Mouse (Mus musculus): ENCODE results near the gene Psmd14.

Gene Psmd14

DNA sequence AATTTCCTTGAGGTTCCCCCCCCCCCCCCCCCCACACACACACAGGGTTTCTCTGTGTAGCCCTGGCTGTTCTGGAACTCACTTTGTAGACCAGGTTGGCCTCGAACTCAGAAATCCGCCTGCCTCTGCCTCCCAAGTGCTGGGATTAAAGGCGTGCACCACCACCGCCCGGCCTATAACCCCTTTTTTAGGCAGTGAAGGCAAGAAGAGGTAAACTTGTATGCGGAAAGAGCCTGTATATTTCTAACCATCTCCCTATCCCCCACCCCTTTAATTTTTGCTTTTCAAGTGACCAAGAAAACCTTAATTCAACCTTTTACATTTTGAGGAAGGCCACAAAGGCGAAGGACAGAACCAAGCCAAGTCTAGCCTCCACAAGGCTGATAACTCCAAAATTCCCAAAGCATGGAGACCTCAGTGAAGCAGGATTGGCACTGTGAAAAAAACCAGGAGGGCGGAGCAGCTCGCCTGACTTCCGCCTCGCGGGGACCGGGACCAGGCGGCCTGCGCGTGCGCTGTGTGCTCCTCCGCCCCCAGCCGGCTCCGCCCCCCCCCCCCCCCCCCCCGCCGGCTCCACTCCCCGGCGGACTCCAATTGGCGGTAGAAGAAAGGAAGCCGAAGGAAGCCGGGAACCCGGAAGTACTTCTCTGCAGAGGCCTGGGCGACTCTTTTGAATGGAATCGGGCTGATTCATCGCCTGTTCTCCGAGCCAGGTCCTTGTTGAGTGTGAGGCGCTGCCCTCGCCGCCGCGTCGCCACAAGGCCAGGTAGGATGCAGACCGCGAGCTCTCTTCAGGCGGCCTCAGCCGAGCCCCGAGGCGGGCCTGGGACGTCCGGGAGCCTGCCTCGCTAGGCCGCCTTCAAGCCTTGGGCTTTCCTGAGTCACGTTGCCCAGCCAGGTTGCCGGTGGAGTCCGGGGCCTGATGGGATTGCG, at the start of gene Psmd14:
Gene Psmd14 (plus strand): TSS at position 587 of the 933 bp plus-strand sequence.
- DNase-seq (ENCODE audit: low spot score in 2 of 2), result peak; percentile 76 to 89

DNA sequence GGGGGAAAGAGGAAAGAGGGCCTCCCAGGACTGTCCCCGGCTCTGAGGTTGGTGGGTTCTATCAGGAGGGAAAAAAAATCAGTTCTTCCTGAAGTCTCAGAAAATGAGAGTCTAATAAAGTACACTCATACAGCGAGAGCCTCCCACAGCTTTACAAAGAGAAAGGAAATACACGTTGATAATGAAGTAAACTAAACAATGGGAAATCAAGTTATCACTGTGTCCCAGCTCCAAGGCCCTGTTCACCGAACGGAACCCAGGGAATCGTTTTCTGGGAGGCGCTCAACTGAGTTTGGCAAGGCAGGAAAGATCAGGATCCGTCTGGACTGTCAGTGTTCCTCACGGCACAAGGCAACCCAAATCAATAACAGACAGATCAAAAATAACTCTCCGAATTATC, 48.7 kb upstream of the Psmd14 start:
- DNase-seq (ENCODE audit: low spot score in 2 of 2), result no peak

DNA sequence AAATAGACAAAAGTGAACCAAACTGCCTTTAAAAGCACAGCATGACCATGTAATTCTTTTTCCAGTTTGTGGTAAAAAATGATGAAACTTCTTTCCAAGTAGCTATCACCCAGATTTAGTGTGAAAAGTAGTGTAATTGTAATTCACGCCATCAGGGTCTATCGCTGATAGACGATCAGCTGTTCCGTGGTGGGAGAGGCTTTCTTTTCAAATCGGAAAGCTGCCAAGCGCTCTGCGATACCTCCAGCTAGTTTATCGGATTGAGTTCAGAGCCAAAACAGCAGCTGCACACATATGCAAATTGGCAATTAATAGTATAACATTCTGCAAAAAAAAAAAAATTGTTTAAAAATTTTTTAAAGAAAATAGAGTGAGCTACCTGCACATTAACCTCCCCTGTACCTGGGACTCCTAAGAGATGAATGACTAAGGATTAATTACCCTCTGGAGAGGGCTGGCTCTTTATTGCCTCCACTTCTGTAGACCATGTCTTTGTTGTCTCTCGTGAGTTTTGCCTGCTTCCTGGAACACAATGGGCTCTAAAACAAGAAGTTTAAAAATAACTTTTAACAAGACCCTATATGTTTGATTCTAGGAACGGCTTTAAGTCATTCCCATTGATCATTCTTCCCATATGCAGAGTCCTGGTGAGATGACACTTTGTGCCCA, 47.8 kb upstream of the Psmd14 start:
- DNase-seq (ENCODE audit: low spot score in 2 of 2), result no peak

DNA sequence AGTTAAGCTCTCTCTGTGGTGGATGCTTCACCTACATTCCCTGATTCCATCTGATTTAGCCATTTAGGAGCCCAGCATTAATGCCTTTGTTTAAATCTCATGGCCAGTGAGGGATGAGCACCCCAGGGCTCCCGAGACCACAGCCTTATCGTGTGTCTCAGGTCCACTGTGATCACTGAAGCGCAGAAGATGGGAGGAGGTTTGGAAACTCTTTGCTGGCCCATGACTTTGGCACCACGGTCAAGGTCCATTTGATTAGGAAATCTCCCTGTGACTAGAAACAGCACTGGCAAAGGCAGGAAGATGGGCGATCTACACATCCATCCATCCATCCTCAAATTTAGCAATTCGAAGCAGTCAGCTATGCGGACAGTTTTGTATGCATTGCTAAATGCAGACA, 44.1 kb upstream of the Psmd14 start:
- DNase-seq (ENCODE audit: low spot score in 2 of 2), result no peak

- DNase-seq (ENCODE audit: low spot score in 2 of 2), result peak in 1 of 2 experiments; percentile 74
Measured at GRCm38 (mm10) chr2:61668260-61668659, 43.2 kb upstream of the Psmd14 start.

GRCm38 (mm10) chr2:61674555-61674954, 36.9 kb upstream of the Psmd14 start:
- no peak for DNase-seq (ENCODE audit: low spot score in 2 of 2)

- no peak for DNase-seq (ENCODE audit: low spot score in 2 of 2)
Measured at GRCm38 (mm10) chr2:61681572-61681971, 29.9 kb upstream of the Psmd14 start.

GRCm38 (mm10) chr2:61686533-61686932, 25.0 kb upstream of the Psmd14 start:
- no peak for DNase-seq (ENCODE audit: low spot score in 2 of 2)

- peak in 1 of 2 experiments; percentile 48 for DNase-seq (ENCODE audit: low spot score in 2 of 2)
Measured at GRCm38 (mm10) chr2:61689086-61689485, 22.4 kb upstream of the Psmd14 start.

DNA sequence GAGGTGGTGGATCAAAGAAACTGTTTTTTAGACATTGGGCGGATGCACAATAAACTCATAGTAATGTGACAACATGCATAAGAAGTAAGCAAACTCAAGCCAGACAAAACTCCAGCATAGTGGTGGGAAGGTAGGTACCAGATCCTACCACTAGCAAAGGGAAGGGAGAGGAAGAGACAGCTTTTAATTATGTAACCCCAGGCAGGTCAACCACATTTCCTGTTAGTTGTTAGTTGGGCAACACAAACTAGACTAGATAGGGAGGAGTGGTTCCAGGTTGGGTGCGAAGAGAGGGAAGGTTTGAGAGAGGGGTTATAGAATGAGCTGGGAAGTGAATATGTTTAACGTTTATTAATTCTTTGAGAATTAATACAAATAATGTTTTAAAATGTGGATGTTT, 1.9 kb upstream of the Psmd14 start:
- DNase-seq (ENCODE audit: low spot score in 2 of 2), result no peak

DNA sequence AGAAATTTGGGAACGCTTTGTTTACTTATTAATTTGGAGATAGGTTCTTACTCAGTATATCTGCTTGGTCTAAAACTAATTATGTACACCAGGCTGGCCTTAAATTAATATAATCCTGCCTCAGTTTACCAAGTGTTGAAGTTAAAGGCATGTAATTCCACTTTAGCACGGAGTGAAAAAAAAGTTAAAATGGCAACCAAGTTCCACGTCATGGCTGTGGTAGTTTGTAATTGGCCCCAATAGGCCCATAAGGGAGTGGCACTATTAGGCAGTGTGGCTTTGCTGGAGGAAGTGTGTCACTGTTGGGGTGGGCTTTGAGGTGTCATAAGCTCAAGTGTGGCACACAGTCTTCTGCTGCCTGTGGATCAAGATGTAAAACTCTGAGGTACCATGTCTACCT, 1.0 kb downstream of the Psmd14 start:
- no peak for DNase-seq (ENCODE audit: low spot score in 2 of 2)

- no peak for DNase-seq (ENCODE audit: low spot score in 2 of 2)
Measured at GRCm38 (mm10) chr2:61722401-61722982, 11.0 kb downstream of the Psmd14 start.

GRCm38 (mm10) chr2:61732802-61733486, 21.4 kb downstream of the Psmd14 start:
- no peak for DNase-seq (ENCODE audit: low spot score in 2 of 2)

GRCm38 (mm10) chr2:61734175-61734574, 22.7 kb downstream of the Psmd14 start:
- DNase-seq (ENCODE audit: low spot score in 2 of 2), result no peak

DNA sequence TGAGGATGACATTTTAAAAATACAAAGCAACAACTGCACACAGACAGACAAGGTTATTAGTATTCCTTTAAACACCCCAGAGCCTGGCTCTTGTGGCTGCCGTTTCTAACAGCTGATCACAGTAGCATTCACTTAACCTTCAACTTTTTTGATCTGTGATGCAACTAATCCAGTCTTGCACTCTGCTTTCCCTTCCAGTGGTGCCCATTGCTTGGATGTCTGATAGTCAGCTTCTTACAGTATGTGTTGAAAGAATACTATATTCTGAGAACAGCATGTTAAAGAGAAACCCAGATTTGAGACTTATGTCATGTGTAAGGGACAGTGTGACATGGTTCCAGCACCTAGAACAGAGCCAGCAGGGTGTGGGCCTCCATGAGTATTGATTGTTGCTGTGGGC, 34.6 kb downstream of the Psmd14 start:
- DNase-seq (ENCODE audit: low spot score in 2 of 2), result no peak

GRCm38 (mm10) chr2:61746580-61746979, 35.1 kb downstream of the Psmd14 start:
- no peak for DNase-seq (ENCODE audit: low spot score in 2 of 2)

DNA sequence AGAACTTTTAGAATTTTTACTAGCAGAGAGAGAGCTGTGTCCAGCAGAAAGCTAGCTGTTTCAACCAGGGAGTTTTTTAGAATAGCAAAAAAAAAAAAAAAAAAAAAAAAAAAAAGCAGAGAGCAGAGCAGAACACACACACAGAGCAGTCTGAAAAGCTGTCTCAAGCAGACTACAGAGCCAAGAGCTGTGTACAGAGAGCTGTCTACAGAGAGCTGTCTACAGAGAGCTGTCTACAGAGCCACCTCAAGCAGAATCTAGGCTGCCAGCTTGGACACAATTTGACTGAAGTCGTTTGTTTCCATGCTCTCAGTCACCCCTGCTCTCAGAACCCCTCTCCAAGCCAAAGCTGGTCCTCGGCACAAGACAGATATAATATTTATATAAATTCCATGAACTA, 35.9 kb downstream of the Psmd14 start:
- no peak for DNase-seq (ENCODE audit: low spot score in 2 of 2)

DNA sequence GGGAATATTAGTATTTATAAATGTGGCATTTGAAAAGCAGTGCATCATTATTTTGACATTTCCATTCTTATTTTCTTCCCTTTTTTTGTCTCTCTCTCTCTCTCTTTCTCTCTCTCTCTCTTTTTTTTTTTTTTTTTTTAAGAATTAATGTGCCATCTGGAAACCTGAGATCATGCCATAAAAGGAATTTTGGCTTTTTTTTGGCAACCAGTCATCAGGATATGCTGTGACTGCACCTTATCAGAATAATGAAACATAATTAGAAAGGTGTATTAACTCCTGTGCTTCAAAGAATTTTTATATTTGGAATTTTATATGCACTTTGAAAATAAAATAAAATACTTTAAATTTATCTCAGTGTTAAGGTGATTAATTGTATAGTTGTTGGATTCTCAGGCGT, 39.2 kb downstream of the Psmd14 start:
- DNase-seq (ENCODE audit: low spot score in 2 of 2), result no peak

DNA sequence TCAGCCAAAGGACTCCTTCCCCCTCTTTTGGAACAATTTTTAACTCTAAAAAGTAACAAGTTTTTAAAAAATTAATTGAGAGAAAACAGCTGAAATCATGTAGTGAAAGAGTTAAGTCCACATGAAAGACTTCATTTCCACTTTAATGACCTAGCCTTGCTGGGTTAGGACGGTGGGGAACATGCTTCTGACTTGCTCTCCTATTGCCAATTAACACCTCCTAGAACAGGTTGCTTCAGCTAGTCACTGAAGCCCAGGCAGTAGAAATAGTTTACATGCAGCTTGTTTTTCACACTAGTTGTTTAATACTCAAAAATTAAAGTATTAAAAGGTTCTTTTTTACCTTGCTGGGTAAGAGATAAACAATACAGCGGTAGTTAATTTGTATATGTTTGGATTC, 39.8 kb downstream of the Psmd14 start:
- no peak for DNase-seq (ENCODE audit: low spot score in 2 of 2)

DNA sequence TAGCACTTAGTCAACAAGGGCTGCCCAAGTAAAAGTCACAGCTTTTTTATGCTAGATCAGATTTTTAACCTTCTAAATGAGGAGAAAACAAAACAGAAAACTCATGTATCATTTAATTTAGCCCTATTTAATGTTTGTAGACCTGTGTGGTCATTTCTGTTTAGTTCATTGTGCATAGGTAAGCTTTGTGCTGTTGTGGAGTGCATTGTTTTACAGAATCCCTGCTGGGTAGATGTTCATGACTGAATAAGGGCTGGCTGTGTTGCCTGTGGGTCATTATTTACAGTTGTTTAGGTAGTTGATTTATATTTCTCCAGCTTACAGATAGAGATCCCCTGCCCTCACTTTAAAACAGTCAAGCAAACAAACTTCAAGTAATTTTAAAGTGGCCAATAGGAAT, 40.9 kb downstream of the Psmd14 start:
- no peak for DNase-seq (ENCODE audit: low spot score in 2 of 2)

- no peak for DNase-seq (ENCODE audit: low spot score in 2 of 2)
Measured at GRCm38 (mm10) chr2:61754989-61755388, 43.5 kb downstream of the Psmd14 start.

DNA sequence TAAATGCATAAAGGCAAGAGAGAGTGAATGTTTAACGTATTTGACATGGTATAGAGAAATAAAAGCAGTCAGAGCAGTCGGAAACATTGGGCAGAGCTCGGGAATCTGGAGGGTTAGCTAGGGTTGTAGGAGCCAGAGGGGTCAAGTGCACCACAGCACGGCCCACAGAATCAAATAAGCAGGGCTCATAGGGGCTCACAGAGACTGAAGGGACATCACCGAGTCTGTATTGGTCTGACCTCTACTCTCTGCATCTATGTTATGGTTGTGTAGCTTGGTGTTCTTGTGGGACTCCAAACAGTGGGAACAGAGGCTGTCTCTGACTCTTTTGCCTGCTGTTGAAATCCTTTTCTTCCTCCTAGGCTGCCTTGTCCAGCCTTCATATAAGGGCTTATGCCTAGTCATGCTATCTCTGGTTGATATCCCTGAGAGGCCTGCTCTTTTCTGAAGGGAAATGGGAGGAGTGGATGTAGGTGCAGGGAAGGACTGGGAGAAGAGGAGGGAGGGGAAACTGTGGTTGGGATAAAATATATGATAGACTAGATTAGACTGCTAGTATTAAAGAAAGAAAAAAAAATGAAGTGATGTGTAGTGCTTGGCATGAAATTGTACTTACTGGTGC, 47.9 kb downstream of the Psmd14 start:
- no peak for DNase-seq (ENCODE audit: low spot score in 2 of 2)

Measured in left cerebral cortex, adult 9 months (tissue).